Mouse (Mus musculus) hindlimb bud, embryonic 11.5 days (tissue): ENCODE data around the gene Krt78.
"Not testable (repeated sequence)": the region's sequence is repeated elsewhere in the genome, so short reads cannot be mapped to it uniquely, and the experiment has no call there.

ENCODE experiments used
- DNase-seq: peaks from one replicate; pipeline ENCODE4 v3.0.0-alpha.2; 2012; ENCODE audit warnings: low read depth, low spot score; ENCODE audit errors: extremely low spot score

Krt78 gene

GRCm38 (mm10) chr15:101954187-101954586 is at the start of gene Krt78:
Gene Krt78 (minus strand): TSS chr15:101954287.
- no peak for DNase-seq

GRCm38 (mm10) chr15:102003516-102003915 is 49.4 kb upstream of the Krt78 start:
- no peak for DNase-seq

- no peak for DNase-seq
Observed at GRCm38 (mm10) chr15:102002646-102003488, 48.8 kb upstream of the Krt78 start.

DNA sequence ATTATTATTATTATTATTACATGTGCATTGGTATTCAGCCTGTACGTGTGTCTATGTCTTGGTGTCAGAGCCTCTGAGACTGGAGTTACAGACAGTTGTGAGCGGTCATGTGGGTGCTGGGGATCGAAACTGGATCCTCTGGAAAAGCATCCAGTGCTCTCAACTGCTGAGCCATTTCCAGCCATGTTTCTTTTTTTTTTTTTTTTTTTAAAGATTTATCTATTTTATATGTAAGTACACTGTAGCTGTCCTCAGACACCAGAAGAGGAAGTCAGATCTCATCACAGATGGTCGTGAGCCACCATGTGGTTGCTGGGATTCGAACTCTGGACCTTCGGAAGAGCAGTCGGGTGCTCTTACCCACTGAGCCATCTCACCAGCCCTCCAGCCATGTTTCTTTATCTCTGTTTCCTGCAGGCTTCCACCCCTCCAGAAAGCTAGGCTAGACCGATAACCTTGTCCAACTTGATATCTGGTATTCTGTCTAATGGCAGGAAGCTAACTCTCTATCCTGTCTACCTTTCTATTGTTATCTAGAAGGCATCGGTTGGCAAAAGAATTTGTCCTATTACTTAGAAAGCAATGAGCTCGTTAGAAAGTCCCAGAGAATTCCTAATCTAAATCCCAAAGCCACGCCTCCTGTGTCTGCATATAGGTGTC is 45.7 kb upstream of the Krt78 start:
- DNase-seq: no peak

- DNase-seq: no peak
Observed at GRCm38 (mm10) chr15:101999156-101999555, 45.1 kb upstream of the Krt78 start.

DNA sequence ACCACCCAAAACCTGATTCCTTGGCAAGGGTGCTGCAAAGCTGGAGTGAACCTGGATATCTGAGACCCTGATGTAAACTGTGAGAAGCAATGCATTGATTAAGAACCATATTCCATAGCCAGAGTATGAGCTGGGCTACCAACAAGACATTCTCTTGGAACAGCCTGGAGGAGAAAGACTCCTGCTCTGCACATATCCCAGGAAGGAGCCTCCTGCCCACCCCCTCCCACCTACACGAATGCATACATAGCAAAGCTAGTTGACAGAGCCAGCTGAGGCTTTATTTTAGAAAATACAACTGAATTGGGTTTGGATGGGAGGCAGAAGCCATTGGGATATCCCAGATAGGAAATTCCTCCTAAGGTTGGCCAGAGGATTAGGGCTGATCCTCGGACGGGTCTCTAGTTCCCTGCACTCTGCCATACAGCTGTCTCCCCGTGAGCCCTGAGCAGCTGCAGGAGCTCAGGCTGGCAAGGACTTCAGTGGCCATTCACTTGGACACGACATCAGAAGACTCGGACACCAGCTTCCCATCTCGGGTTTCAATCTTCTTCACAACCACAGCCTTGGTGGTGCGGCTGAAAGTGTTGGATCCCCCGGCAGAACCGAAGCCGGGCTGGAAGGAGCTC is 42.5 kb upstream of the Krt78 start:
- not testable (repeated sequence) for DNase-seq

GRCm38 (mm10) chr15:101995484-101996236 is 41.6 kb upstream of the Krt78 start:
- no peak for DNase-seq

DNA sequence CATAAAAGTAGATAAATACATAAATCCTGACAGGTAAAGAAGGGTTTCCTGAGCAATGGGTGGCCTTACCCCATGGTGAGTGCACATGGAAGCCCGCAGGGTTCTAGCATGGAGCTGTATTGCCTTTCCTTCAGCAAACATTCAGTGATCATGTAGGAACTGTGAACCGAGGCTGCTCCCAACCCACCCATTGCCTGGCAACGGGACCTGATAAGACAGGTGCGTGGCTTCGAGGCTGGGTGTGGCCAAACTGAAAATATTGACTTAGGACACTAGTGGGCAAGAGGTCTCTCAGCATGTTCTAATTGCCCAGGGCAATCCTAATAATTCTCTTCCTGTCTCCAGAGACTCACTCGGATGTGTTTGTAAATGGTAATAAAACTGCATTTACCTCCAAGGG is 40.3 kb upstream of the Krt78 start:
- DNase-seq: no peak

GRCm38 (mm10) chr15:101990946-101991345 is 36.9 kb upstream of the Krt78 start:
- no peak for DNase-seq

GRCm38 (mm10) chr15:101988714-101989113 is 34.6 kb upstream of the Krt78 start:
- no peak for DNase-seq

GRCm38 (mm10) chr15:101988119-101988518 is 34.0 kb upstream of the Krt78 start:
- peak; percentile 74 for DNase-seq

DNA sequence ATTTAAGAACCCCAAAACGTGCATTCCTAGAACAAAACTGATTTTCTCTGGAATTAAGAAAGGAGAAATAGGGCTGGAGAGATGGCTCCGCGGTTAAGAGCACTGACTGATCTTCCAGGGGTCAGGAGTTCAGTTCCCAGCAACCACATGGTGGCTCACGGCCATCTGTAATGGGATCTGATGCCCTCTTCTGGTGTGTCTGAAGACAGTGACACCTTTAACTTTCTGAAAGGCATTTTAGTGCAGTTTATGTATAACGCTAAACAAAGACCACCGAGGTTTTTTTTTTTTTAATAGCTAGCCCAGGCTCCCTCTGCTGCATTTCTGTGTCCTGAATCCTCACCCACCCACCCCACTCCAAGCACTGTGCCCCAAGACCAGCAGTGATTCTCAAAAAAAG is 30.7 kb upstream of the Krt78 start:
- no peak for DNase-seq

GRCm38 (mm10) chr15:101983949-101984601 is 30.0 kb upstream of the Krt78 start:
- DNase-seq: peak; percentile 99

GRCm38 (mm10) chr15:101983315-101983948 is 29.3 kb upstream of the Krt78 start:
- no peak for DNase-seq

GRCm38 (mm10) chr15:101980849-101981248 is 26.8 kb upstream of the Krt78 start:
- DNase-seq: no peak

DNA sequence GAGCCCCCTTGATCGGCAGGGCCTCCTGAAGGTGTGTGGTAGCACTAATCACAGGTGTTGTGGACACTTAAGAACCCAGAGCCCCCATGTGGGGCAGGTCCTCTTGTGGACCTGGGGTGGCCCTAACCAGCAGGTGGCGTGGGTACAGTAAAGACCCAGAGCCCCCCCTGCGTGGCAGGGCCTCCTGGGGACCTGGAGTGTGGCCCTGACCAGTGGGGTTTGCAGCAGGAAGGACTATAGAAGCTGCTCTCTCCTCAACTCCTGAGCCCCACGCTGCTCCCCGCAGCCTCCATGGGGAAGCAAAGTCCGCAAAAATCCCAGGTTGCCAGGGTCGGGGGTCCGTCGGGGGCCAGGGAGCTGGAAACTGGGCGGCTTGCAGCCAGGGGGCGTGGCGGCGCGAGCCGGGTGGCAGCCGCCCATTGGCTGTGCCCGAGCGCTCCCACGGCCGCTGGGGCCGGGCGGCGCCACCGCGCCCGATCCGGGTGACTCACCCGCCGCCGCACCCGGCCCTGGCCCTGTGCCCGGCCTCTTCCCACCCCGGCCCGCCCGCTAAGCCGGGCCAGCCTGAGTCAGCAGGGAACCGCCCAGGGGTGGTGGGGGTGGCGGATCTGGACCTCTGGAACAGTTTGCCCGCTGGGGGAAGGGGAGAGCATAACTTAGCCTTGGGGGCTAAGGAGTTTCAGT is 23.1 kb upstream of the Krt78 start:
- no peak for DNase-seq

- DNase-seq: no peak
Observed at GRCm38 (mm10) chr15:101976641-101977040, 22.6 kb upstream of the Krt78 start.

GRCm38 (mm10) chr15:101976023-101976422 is 21.9 kb upstream of the Krt78 start:
- DNase-seq: no peak

- no peak for DNase-seq
Observed at GRCm38 (mm10) chr15:101974083-101974845, 20.2 kb upstream of the Krt78 start.
